Mouse (Mus musculus): ENCODE measurements at regions not wholly inside any gene's neighbourhood (a gene's known extent, or its start where the extent isn't known, plus 50 kb on each side); places are given as distances from the start of the nearest gene placed in this dataset.
A peak's percentile ranks its signal among the peaks of the same experiment; 100 is the strongest.

DNA sequence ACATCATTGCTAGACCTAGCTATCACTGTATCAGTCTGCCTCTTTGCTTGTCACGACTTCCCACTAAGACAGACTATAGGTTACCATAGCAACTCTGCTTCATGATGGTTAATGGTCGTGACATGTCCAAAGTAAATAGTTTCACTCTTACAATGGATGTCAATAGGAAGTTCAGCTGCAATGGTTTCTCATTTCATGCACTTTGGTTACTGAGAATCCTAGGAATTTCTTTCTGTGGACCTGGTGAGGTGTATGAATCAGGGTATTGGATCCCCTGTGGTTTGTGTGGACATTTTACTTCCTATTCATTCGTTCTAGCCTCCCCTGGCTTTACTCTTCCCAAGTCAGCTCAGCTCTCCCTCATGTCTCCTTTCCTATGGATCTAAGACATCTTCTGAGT is 385.5 kb upstream of the Dcn start:
- Histone ChIP-seq H3K9me3 (ENCODE audit: control insufficient read depth, low read length) (no peaks in the 10 kb centered on the region), H3K4me2 (ENCODE audit: low read depth) (no peak overlapping the region), H3K27ac (ENCODE audit: low read depth, low read length) (no peak overlapping the region), H3K36me3 (ENCODE audit: control insufficient read depth, insufficient read depth, low read length) (no peaks in the 10 kb centered on the region), H3K27me3 (ENCODE audit: control insufficient read depth, insufficient read depth, low read length) (no peaks in the 10 kb centered on the region), H3K4me3 (ENCODE audit: low read depth, low read length) (no peak overlapping the region), H3K4me1 (ENCODE audit: control insufficient read depth, insufficient read depth, low read length) (no peaks in the 10 kb centered on the region), H3K9ac (ENCODE audit: low read length) (no peak overlapping the region)
- 26% methylated on average over 3 of the region's 3 CpGs for WGBS
- no peak for DNase-seq (ENCODE audit: low spot score)
- no peak for ATAC-seq (ENCODE audit: insufficient read depth, low FRiP score, low TSS enrichment)

DNA sequence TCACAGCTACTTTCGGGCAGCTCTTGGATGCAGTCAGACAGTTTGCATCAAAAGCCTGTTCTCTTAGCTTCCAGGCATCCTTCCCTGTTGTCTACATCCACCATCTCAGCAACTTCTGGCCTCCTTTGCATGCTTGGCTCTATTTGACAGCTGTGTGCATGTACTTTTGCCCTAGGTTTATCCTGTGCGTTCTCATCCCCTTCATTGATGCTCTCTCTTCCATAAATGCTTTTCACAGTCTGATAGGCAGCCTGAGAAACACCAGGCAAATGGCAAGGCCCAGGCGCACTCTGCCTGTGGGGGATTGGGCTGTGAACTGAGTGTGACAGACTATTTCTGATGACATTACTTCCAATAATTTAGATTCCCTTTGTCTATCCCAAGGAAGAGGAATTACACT is 364.9 kb upstream of the Dcn start:
- H3K4me1 ChIP-seq (ENCODE audit: control insufficient read depth, insufficient read depth, low read length): no peaks in the 10 kb centered on the region
- H3K4me3 ChIP-seq (ENCODE audit: low read depth, low read length): no peak overlapping the region
- 80% methylated on average over 3 of the region's 3 CpGs for WGBS
- no peaks in the 10 kb centered on the region for H3K9me3 ChIP-seq (ENCODE audit: control insufficient read depth, low read length)
- no peak for DNase-seq (ENCODE audit: low spot score)
- H3K27me3 ChIP-seq (ENCODE audit: control insufficient read depth, insufficient read depth, low read length): no peaks in the 10 kb centered on the region
- no peak overlapping the region for H3K4me2 ChIP-seq (ENCODE audit: low read depth)
- ATAC-seq (ENCODE audit: insufficient read depth, low FRiP score, low TSS enrichment): no peak
- H3K27ac ChIP-seq (ENCODE audit: low read depth, low read length): no peak overlapping the region
- no peaks in the 10 kb centered on the region for H3K36me3 ChIP-seq (ENCODE audit: control insufficient read depth, insufficient read depth, low read length)
- H3K9ac ChIP-seq (ENCODE audit: low read length): no peak overlapping the region

DNA sequence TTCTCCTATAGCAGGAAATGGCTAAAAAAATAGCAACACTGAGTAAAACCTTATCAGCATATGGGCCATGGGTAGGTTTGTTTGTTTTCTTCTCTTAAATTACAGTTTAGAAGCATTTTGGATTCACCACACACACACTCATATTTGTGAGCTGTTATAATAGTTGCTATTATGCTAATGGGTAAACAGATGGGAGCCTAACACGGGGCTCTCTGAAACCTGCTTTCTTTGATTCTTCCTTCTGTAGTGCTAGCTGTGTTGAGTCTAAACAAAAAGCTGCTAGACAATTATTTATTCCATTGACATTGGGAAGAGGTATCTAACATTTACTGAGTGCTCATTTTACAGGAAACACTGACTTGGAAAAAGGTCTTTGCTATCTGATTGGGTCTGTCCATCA is 356.7 kb upstream of the Dcn start:
- DNase-seq (ENCODE audit: low spot score): no peak
- Histone ChIP-seq H3K36me3 (ENCODE audit: control insufficient read depth, insufficient read depth, low read length) (no peaks in the 10 kb centered on the region), H3K4me1 (ENCODE audit: control insufficient read depth, insufficient read depth, low read length) (no peaks in the 10 kb centered on the region), H3K4me2 (ENCODE audit: low read depth) (no peak overlapping the region), H3K4me3 (ENCODE audit: low read depth, low read length) (no peak overlapping the region), H3K9me3 (ENCODE audit: control insufficient read depth, low read length) (no peaks in the 10 kb centered on the region), H3K9ac (ENCODE audit: low read length) (no peak overlapping the region), H3K27me3 (ENCODE audit: control insufficient read depth, insufficient read depth, low read length) (no peaks in the 10 kb centered on the region), H3K27ac (ENCODE audit: low read depth, low read length) (no peak overlapping the region)
- ATAC-seq (ENCODE audit: insufficient read depth, low FRiP score, low TSS enrichment): no peak
- 70% methylated on average over 1 of the region's 1 CpGs for WGBS

DNA sequence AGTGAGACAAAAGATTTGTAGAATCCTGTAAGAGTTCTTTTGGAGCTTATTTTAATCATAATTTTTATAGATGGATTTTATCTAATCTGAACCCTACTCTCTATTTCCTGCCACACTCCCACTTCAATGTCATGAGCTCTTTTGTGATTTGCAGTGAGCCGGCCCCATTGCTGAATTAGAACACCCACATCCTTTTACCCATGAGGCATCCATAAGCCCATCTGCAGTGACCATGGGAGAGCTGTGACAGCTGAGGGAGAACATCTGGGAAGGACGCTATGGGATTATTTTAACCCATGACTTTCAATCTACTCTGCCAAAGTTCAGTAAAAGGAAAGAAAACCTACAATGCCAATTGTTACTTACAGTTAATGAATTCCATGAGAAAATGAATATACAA is 337.8 kb upstream of the Dcn start:
- 74% methylated on average over 2 of the region's 2 CpGs for WGBS
- no peak overlapping the region for H3K27ac ChIP-seq (ENCODE audit: low read depth, low read length)
- no peaks in the 10 kb centered on the region for H3K36me3 ChIP-seq (ENCODE audit: control insufficient read depth, insufficient read depth, low read length)
- H3K4me2 ChIP-seq (ENCODE audit: low read depth): no peak overlapping the region
- H3K27me3 ChIP-seq (ENCODE audit: control insufficient read depth, insufficient read depth, low read length): no peaks in the 10 kb centered on the region
- no peak for DNase-seq (ENCODE audit: low spot score)
- no peak for ATAC-seq (ENCODE audit: insufficient read depth, low FRiP score, low TSS enrichment)
- no peak overlapping the region for H3K4me3 ChIP-seq (ENCODE audit: low read depth, low read length)
- H3K9ac ChIP-seq (ENCODE audit: low read length): no peak overlapping the region
- H3K4me1 ChIP-seq (ENCODE audit: control insufficient read depth, insufficient read depth, low read length): no peaks in the 10 kb centered on the region
- H3K9me3 ChIP-seq (ENCODE audit: control insufficient read depth, low read length): no peaks in the 10 kb centered on the region

DNA sequence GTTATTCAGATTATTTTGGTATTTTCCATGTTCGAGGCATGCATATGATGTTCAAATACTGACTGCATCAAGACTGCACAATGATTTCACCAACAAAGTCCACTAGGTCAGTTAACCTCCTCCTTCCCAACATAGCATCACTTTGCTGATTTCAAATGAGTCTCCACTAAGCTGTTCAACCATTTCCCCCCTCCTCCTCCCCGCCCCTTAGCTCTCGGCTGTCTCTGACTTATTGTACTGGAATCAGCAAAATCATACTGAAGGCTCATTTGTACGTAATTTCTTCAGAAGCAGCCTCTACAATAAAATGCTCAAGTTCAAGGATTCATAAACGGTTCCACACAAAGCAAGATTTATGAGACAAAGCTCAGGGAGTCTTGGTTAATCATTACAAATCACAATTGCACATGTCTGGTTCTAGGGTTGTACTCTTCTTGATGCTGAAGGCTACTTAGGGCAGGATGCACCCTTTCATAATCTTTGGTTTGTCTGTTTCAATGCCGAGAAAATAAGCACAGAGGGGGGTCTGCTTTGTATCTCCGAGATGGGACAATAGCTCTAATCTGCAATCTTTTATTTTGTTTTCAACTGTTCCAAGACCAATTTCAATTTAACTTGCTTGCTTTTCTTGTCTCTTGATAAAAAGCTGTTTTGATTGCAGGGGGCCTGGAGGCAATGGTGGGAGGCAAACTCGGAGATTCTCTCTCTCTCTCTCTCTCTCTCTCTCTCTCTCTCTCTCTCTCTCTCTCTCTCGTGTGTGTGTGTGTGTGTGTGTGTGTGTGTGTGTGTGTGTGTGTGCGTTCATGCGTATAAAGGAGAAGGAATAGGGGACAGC is 320.6 kb upstream of the Dcn start:
- no peaks in the 10 kb centered on the region for H3K27me3 ChIP-seq (ENCODE audit: control insufficient read depth, insufficient read depth, low read length)
- H3K9ac ChIP-seq (ENCODE audit: low read length): no peak overlapping the region
- peaks cover 7% of the 10 kb centered on the region; the same call in 1 of the 2 replicates for H3K4me1 ChIP-seq (ENCODE audit: control insufficient read depth, insufficient read depth, low read length)
- H3K9me3 ChIP-seq (ENCODE audit: control insufficient read depth, low read length): no peaks in the 10 kb centered on the region
- H3K36me3 ChIP-seq (ENCODE audit: control insufficient read depth, insufficient read depth, low read length): no peaks in the 10 kb centered on the region
- WGBS: 52% methylated on average over 11 of the region's 11 CpGs
- DNase-seq (ENCODE audit: low spot score) (no peak), ATAC-seq (ENCODE audit: insufficient read depth, low FRiP score, low TSS enrichment) (no peak)
- no peak overlapping the region for H3K27ac ChIP-seq (ENCODE audit: low read depth, low read length)
- H3K4me2 ChIP-seq (ENCODE audit: low read depth): no peak overlapping the region
- H3K4me3 ChIP-seq (ENCODE audit: low read depth, low read length): no peak overlapping the region

DNA sequence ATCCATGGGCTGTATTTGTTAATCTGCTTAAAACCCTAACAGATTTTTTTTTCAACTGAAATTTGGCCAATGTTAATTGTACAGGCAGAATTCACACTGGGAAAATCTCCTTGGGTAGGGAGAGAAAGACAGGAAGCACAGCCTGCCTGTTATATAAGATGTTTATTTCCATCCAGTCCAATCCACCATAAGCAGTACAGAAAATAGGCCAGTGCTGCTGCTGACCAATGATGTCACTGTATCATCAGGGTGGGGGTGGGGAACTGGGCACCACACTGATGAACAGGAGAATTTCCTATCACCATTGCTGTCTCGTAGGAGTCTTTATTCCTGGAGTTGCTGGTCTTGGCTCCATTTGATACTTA is 320.0 kb upstream of the Dcn start:
- ATAC-seq (ENCODE audit: insufficient read depth, low FRiP score, low TSS enrichment) (0 out of 2 replicates have a peak, but pooled peaks have one; percentile 25), DNase-seq (ENCODE audit: low spot score) (peak; percentile 23)
- Histone ChIP-seq H3K9me3 (ENCODE audit: control insufficient read depth, low read length) (no peaks in the 10 kb centered on the region), H3K27ac (ENCODE audit: low read depth, low read length) (no peak overlapping the region), H3K4me3 (ENCODE audit: low read depth, low read length) (no peak overlapping the region), H3K36me3 (ENCODE audit: control insufficient read depth, insufficient read depth, low read length) (no peaks in the 10 kb centered on the region), H3K4me1 (ENCODE audit: control insufficient read depth, insufficient read depth, low read length) (peaks cover 7% of the 10 kb centered on the region; the same call in 1 of the 2 replicates), H3K27me3 (ENCODE audit: control insufficient read depth, insufficient read depth, low read length) (no peaks in the 10 kb centered on the region), H3K4me2 (ENCODE audit: low read depth) (no peak overlapping the region), H3K9ac (ENCODE audit: low read length) (no peak overlapping the region)
- WGBS: 62% methylated on average over 1 of the region's 1 CpGs

DNA sequence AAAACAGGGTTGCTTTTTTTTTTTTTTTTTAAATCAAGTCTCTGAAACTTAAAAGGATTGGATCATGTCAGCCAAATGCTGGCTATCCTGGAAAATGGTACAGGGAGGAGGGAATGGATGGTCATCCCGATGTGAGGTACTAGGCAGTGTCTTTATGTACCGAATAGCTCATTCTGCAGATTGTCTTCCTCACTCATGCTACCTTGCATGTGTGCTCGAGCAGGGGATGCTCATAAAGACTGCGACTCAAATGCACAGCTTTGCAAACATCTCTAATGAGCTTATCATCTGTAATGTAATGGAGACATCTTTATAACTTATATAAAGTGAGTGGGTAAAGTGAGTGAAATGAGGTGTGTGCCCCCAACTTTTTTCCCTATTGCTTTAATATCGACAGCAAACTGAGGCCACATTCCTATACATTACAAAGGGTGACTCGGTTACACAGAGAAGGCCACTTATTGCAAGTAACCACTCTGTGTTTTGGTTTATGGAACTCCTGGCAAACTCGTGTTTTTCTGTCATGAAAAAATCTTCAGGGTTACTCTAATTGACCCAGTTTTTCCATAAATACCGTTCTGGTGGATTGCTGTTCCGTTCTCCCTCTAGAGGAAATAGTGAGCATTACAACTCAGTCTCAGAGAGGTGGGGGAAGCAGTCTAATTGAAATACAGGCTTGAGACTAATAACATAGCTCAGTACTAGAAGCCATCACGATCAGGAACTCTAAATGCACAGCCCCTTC is 319.4 kb upstream of the Dcn start:
- H3K9ac ChIP-seq (ENCODE audit: low read length): no peak overlapping the region
- no peaks in the 10 kb centered on the region for H3K9me3 ChIP-seq (ENCODE audit: control insufficient read depth, low read length)
- ATAC-seq (ENCODE audit: insufficient read depth, low FRiP score, low TSS enrichment): 0 out of 2 replicates have a peak, but pooled peaks have one; percentile 48
- 58% methylated on average over 10 of the region's 10 CpGs for WGBS
- H3K27ac ChIP-seq (ENCODE audit: low read depth, low read length): no peak overlapping the region
- no peak overlapping the region for H3K4me2 ChIP-seq (ENCODE audit: low read depth)
- peaks cover 7% of the 10 kb centered on the region; the same call in 1 of the 2 replicates for H3K4me1 ChIP-seq (ENCODE audit: control insufficient read depth, insufficient read depth, low read length)
- peak; percentile 23 for DNase-seq (ENCODE audit: low spot score)
- H3K4me3 ChIP-seq (ENCODE audit: low read depth, low read length): no peak overlapping the region
- no peaks in the 10 kb centered on the region for H3K36me3 ChIP-seq (ENCODE audit: control insufficient read depth, insufficient read depth, low read length)
- H3K27me3 ChIP-seq (ENCODE audit: control insufficient read depth, insufficient read depth, low read length): no peaks in the 10 kb centered on the region

DNA sequence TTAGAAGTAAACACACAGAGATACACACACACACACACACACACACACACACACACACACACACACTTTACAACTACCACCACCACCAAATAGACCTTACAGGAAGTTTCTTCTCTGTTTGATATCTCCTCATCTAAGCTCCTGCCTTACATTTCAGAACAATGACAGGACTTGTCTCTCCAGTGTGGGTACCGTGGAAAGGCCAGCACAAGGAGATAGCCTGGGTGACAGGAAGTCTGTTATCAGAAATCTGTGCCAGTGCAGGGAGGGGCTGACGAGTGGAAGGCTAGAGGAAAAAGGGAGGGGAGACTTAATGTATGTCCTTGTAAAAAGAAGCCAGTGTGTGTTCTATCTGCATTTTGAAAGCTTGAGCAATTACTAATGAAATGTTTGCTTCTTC is 318.5 kb upstream of the Dcn start:
- peaks cover 7% of the 10 kb centered on the region; the same call in 1 of the 2 replicates for H3K4me1 ChIP-seq (ENCODE audit: control insufficient read depth, insufficient read depth, low read length)
- H3K9ac ChIP-seq (ENCODE audit: low read length): no peak overlapping the region
- 53% methylated on average over 2 of the region's 2 CpGs for WGBS
- no peaks in the 10 kb centered on the region for H3K36me3 ChIP-seq (ENCODE audit: control insufficient read depth, insufficient read depth, low read length)
- no peaks in the 10 kb centered on the region for H3K9me3 ChIP-seq (ENCODE audit: control insufficient read depth, low read length)
- H3K27me3 ChIP-seq (ENCODE audit: control insufficient read depth, insufficient read depth, low read length): no peaks in the 10 kb centered on the region
- DNase-seq (ENCODE audit: low spot score) (no peak), ATAC-seq (ENCODE audit: insufficient read depth, low FRiP score, low TSS enrichment) (no peak)
- no peak overlapping the region for H3K27ac ChIP-seq (ENCODE audit: low read depth, low read length)
- no peak overlapping the region for H3K4me3 ChIP-seq (ENCODE audit: low read depth, low read length)
- no peak overlapping the region for H3K4me2 ChIP-seq (ENCODE audit: low read depth)

DNA sequence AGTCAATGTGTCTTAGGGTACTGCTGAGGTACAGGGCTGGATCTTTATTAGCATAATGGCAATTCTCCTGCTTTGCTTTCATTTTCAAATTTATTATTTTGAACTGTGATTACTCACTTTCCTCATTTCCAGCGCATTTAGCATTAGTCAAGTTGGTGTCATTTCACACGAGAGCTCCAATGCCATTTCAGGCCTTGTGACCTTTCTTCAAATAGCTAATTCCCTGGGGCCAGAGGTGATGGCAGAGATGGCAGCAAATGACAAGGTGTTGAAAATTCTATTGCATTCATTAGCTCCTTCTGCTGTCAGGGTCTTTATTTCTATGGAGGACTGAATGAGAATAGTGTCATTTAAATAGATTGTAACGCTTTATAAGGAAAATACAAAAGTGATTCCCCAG is 300.9 kb upstream of the Dcn start:
- Histone ChIP-seq H3K9me3 (ENCODE audit: control insufficient read depth, low read length) (no peaks in the 10 kb centered on the region), H3K4me3 (ENCODE audit: low read depth, low read length) (no peak overlapping the region), H3K27me3 (ENCODE audit: control insufficient read depth, insufficient read depth, low read length) (no peaks in the 10 kb centered on the region), H3K36me3 (ENCODE audit: control insufficient read depth, insufficient read depth, low read length) (no peaks in the 10 kb centered on the region), H3K27ac (ENCODE audit: low read depth, low read length) (no peak overlapping the region), H3K4me1 (ENCODE audit: control insufficient read depth, insufficient read depth, low read length) (no peaks in the 10 kb centered on the region), H3K9ac (ENCODE audit: low read length) (no peak overlapping the region), H3K4me2 (ENCODE audit: low read depth) (no peak overlapping the region)
- ATAC-seq (ENCODE audit: insufficient read depth, low FRiP score, low TSS enrichment) (no peak), DNase-seq (ENCODE audit: low spot score) (no peak)
- 66% methylated on average over 3 of the region's 3 CpGs for WGBS
